Mouse (Mus musculus) B cell, adult 67 days (primary cell): ENCODE data around the gene Eef1akmt3. TPM values are rescaled to one million over a fixed set of nuclear protein-coding genes. Genes with fewer than 3 reads are reported as not detected.

Source experiments
- total RNA-seq, 2 experiments: library from RNA; stranded (reverse); gene quantifications; 4 replicates each; pipeline ENCODE4 v1.2.4; 2023

Gene Eef1akmt3
- total RNA-seq: under 1 TPM in 1 of 2 experiments, not detected in 1; 0.20 TPM

DNA sequence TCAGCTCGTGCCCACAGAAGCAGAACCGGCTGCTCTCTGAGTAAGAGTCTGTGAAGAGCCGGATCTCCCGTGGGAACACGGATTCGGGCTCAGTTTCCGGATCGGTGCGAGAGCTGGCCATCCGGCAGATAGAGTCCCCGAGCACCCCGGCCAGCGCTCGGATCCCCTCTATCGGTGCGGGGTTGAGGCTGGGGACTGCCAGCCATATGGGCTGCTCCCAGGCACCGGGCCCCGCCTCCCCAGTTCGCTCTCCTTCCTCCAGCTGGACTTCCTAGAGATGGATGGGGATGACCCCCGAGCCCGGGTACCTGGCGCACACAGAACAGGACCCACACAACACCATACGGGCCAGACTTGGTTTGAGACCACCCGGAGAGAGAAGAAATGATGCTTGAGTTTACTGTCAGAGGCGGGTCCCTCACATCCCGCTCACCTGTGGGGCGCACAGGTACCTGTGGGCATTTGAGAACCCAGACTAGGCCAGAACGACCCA lies at the start of gene Eef1akmt3, which contains the start of gene Mettl1:
TSS of gene Eef1akmt3 (minus strand) at position 240 of the 493 bp plus-strand sequence.
TSS of gene Mettl1 (plus strand) at position 141 of the 493 bp plus-strand sequence.

DNA sequence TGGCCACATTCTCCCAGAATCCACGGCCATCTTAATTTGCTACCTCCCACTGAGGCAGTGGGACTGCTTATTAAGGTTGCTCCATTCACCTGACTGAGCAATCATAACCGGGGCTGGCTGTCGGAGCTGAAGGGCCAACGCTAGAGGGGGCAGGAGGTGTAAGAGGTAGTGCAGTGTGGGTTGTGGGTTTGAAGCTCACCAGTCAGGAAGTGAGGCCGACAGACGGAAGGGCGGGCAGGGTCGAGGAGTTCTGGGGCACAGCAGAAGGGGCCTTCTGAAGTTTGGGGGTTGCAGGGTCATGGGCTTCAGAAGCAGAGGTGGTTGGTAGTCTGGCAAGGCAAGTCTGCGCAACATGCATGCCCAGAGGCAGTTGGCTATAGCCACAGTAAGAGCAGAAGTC lies 33.8 kb upstream of the Eef1akmt3 start, which contains the start of gene Agap2:
TSS of gene Agap2 (plus strand) at position 205 of the 400 bp plus-strand sequence.

DNA sequence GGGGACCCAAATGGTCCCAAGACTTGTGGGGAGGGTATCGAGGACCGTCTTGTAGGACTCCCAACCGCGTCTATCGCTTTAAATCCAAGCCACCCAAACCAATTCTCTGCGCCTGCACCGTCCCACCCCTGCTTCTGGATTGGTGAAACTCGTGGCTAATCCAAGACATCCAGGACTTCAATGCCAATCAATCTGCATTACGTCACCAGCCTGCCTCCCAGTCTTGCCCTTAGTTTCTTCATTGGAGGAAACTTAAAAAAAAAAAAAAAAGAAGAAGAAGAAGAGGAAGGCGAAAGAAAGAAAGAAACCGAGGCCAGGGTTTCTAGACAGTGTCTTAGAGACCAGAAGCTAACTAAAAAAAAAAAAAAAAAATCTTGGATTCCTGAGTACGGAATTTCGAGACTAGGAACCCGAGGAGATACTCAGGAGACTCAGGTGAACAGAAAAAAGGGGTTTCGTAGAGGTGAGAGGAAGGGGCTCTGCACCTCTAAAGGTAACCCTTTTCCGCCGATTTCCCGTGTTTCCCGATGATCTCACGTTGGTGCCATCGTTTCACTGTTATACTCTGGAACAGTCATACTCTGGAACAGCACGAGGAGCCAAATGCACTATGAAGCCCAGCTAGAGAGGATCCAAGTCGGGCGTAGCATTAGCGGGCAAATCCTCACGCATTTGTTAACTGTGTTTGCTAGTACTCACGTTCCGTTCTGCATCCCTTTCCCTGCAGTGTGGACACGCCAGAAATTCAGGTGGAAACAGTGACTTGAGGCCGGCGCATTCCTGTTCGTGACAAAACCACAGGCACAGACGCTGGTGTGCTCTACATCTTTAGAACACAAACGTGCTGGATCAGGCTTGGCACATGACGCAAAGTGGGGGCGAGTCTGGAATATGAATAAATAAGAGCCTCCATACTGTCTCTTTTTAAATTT lies 29.1 kb upstream of the Eef1akmt3 start, which contains the start of gene Tspan31:
TSS of gene Tspan31 (minus strand) at position 75 of the 932 bp plus-strand sequence.

DNA sequence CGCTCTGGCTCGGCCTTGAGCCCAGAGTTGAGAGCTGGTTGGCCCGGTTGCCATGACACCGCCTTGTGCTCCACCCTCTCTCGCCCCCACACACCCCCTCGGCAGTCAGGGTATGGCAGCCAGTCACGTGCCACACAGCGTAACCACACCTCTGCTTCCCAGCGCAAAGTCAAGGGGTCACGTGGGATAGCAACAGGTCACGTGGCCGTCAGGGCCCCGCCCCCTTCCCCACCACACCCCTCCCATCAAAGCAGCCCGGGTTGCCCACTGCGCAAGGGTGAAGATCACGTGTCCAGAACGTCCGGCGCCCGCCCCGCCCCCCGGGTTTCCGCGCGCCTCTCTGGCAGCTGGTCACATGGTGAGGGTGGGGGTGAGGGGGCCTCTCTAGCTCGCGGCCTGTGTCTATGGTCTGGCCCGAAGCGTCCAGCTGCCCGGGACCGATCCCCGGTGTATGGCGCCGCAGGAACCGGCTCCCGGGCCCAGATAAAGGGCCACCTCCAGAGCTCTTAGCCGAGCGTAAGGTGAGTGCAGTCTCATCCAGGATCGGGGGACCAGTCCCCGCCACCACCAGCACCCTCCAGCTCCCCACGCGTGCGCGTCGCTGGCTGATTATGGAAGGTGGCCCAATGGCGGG lies 22.0 kb upstream of the Eef1akmt3 start, which contains the start of gene Cdk4:
TSS of gene Cdk4 (plus strand) at position 296 of the 634 bp plus-strand sequence.

DNA sequence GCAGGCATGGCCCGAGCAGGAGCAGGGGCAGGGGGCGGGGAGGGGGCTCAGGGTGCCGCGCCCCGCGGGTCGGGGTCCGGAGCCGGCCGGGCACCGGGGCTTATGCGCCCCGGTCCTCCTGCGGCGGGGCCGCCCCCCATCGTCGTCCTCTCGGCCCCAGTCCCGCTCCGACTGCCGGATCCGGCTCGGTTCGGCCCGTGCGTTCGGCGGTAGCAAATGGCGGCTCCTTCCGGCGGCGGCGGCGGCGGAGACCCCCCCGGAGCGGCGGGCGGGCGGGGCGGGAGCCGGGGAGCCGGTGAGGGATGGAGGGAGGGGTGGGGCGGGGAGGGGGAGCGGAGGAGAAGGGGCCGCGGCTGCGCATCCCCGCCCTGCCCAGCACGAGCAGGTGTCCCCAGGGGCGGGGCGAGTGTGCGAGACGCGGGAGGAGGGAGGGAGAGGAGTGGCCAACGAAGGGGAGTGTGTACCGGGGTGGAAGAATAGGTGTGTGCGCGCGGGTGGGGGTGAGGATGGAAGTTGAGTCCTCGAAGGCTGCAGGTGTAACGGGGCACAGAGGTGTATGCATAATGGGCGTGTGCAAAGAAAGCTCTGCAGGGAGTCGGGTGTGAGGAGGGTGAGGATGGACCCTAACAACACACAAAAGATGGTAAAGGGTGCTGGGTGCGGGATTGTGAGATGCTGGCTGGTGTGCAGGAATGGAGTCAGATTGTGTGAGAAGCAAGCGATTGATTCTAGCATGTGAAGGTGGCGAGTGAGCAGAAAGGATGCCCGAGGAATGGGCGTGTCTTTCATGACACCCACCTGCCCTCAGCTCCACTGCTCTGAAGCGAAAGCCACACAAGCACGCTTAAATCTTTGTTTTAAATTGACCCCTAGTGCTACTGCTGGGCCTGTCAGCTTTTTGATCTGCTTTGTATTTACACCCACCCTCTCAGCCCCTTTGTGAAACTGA lies 18.9 kb upstream of the Eef1akmt3 start, which contains the start of gene March9:
TSS of gene March9 (minus strand) at position 217 of the 949 bp plus-strand sequence.

DNA sequence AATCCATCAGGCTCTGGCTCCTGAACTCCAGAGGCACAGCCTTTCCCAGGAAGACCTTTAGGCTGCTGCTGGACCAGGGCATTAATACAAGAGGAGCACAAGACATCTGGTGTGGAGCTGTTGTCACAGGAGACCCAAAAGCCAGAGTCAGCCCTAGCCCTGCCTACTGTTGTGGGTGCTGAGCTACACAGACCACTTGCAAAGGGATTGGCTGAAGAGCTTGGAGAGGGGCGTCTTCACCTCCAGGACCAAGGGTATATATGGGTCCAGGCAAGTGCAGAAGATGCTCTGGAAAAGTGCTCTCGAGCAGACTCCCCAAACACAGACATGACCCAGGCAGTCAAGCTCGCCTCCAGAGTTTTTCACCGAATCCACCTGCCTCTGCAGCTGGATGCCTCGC lies 6.6 kb upstream of the Eef1akmt3 start, which contains the start of gene Cyp27b1:
TSS of gene Cyp27b1 (plus strand) at position 297 of the 400 bp plus-strand sequence.

DNA sequence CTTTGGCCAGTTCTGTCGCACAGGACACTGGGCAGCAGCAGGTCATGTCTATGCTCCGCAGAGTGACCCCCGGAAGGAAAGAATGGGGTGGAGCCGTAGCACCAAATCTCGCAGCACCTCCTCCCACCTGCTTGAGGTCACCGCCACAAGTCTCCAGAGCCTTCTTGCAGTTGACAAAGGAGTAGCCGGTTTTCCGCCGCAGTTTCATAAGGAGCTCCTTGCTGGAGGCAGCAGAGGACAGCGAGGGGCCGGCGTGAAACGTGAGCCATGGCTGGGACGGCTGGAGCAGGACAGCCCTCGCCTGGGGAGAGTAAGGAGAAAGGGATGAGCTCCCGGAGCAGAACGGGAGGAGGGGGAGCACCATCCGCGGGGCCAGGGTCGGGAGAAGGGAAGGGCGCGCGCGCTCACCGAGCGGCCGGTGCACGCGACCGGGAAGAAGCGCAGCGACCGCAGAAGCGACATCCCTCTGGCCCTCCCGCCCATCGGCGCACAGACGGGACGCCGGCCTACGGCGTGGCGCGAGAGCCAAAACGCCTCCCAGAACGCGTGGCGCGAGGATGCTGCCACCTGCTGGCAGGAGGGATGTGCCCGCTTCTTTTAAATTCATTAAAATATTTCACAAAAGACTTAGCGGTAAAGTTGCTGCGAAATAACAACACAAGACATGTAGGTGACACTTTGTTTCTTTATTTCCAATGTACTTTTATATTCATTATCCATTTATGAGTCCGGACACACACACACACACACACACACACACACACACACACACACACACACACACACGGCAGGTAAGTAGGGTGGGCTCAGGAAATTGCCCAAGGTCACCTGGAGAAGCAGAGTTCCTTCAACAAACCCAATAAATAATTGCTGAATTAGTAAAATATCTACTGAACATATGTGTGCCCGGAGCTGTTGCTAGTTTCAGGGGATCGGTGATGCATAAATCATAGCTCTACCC lies 10.7 kb downstream of the Eef1akmt3 start, which contains the start of gene Tsfm:
TSS of gene Tsfm (minus strand) at position 505 of the 961 bp plus-strand sequence.

DNA sequence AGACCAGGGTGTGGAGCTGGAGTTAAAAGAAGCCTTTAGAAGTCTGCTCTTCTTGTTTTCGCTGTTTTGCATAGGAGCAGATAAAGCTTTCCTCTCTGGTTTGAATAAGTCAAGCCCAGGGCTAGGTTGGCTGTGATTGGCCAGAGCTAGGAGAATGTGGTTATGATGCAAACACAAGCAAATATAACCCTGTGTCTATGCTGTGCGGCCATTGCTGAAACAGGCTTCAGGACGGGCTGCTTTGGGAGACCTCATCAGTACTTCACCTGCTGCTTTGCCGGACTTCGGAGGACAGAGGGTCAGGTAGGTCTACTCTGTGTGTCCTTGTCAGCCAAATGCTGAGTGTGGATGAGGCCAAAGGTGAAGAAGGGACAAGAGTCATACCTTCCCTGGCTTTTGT lies 40.8 kb downstream of the Eef1akmt3 start, which contains the start of gene Avil:
TSS of gene Avil (plus strand) at position 181 of the 400 bp plus-strand sequence.

Other genes with a start within 250 kb of the Eef1akmt3 start
- 10 to 100 TPM in 1 of 2 experiments, 1 to 10 TPM in 1; 8.9 to 11.7 TPM for gene Atp23, start 140.2 kb downstream of the Eef1akmt3 start, total RNA-seq
- 10 to 100 TPM; 60.3 to 62.6 TPM for gene Ctdsp2, start 62.8 kb downstream of the Eef1akmt3 start, total RNA-seq
- gene Avil, start 40.8 kb downstream of the Eef1akmt3 start, total RNA-seq: 1 to 10 TPM in 1 of 2 experiments, under 1 TPM in 1; 0.67 to 1.2 TPM
- gene Tsfm, start 10.7 kb downstream of the Eef1akmt3 start, total RNA-seq: 10 to 100 TPM; 20.4 to 24.3 TPM
- gene Mettl1, start 99 bp downstream of the Eef1akmt3 start, total RNA-seq: 10 to 100 TPM; 17.7 to 23.5 TPM
- under 1 TPM; 0.49 to 0.74 TPM for gene Cyp27b1, start 6.7 kb upstream of the Eef1akmt3 start, total RNA-seq
- gene March9, start 18.7 kb upstream of the Eef1akmt3 start, total RNA-seq: 1 to 10 TPM; 3.4 to 3.8 TPM
- 100 to 1,000 TPM; 130 to 144 TPM for gene Cdk4, start 22.0 kb upstream of the Eef1akmt3 start, total RNA-seq
- gene Tspan31, start 28.8 kb upstream of the Eef1akmt3 start, total RNA-seq: 10 to 100 TPM; 18.8 to 26.9 TPM
- 100 to 1,000 TPM in 1 of 2 experiments, 10 to 100 TPM in 1; 96.1 to 101 TPM for gene Agap2, start 33.8 kb upstream of the Eef1akmt3 start, total RNA-seq
- gene Os9, start 79.6 kb upstream of the Eef1akmt3 start, total RNA-seq: 10 to 100 TPM; 79.7 to 83.4 TPM
- 100 to 1,000 TPM; 434 to 483 TPM for gene B4galnt1, start 123.7 kb upstream of the Eef1akmt3 start, total RNA-seq
- not detected for gene Slc26a10, start 139.1 kb upstream of the Eef1akmt3 start, total RNA-seq
- gene Arhgef25, start 148.6 kb upstream of the Eef1akmt3 start, total RNA-seq: 1 to 10 TPM in 1 of 2 experiments, not detected in 1; 1.1 TPM
- 10 to 100 TPM; 53.3 to 57.1 TPM for gene Dtx3, start 154.2 kb upstream of the Eef1akmt3 start, total RNA-seq
- 10 to 100 TPM; 58.1 to 60.8 TPM for gene Pip4k2c, start 170.1 kb upstream of the Eef1akmt3 start, total RNA-seq
- under 1 TPM; 0.23 to 0.53 TPM for gene Kif5a, start 221.8 kb upstream of the Eef1akmt3 start, total RNA-seq
- 100 to 1,000 TPM; 116 to 118 TPM for gene Dctn2, start 224.9 kb upstream of the Eef1akmt3 start, total RNA-seq
- gene Mbd6, start 247.5 kb upstream of the Eef1akmt3 start, total RNA-seq: 100 to 1,000 TPM; 106 to 117 TPM